Mouse (Mus musculus) testis, adult 2 months (tissue): ENCODE measurements at regions not wholly inside any gene's neighbourhood (a gene's known extent, or its start where the extent isn't known, plus 50 kb on each side); places are given as distances from the start of the nearest gene placed in this dataset.

Experiments
- CTCF ChIP-seq: fragments of 200-500 bp; IDR thresholded peaks from 2 replicates; pipeline ENCODE4 v1.5.1; 2012; ENCODE audit warnings: low read depth, mild to moderate bottlenecking, inconsistent platforms, low read length, moderate library complexity; ENCODE audit not compliant: control insufficient read depth, insufficient read depth, insufficient replicate concordance
- POLR2A ChIP-seq: fragments of 200-500 bp; IDR thresholded peaks from 2 replicates; pipeline ENCODE4 v1.6.1; 2012; ENCODE audit warnings: low read depth, mild to moderate bottlenecking, inconsistent platforms, low read length, moderate library complexity; ENCODE audit not compliant: control insufficient read depth

- TF ChIP-seq CTCF, result no peak
- no peak for TF ChIP-seq POLR2A
These were observed 768.5 kb downstream of the Ryr2 start for GRCm38 (mm10) chr13:11338297-11338616.
